Mouse (Mus musculus): Measurements from ENCODE around the gene Cnn3. TPM values are rescaled to one million over a fixed set of nuclear protein-coding genes. Genes with fewer than 3 reads are reported as not detected.

Cnn3 gene
- total RNA-seq, 2 experiments from 2014 or later, result 28.5 to 38.8 TPM

GRCm38 (mm10) chr3:121446454-121446853 lies 20.2 kb downstream of the Cnn3 start:
- ATAC-seq (replicated peaks; ENCODE audit: poor library complexity), result 0 out of 2 replicates have a peak, but pooled peaks have one; percentile 16

DNA sequence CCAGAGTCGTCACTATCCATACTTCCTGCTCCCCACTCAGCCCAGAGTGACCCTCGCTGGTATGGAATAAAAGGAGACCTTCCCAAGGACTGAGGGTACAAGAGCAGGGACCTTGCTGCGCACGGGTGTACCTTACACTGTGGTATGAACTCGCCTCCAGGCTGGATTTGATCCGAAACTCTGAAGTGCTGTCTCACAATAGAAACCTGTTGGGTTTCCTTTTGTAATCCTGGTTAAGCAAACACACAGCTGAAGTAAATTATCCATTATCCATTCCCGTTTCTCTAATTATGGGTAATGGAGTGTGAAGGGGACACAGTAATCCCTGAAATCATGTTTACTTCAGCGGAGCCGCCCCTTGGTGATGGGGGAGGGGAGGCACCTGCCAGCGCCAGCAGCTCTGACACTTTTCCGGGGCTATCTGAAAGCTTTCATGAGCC lies 21.8 kb downstream of the Cnn3 start:
- no peak for ATAC-seq (replicated peaks; ENCODE audit: poor library complexity)

DNA sequence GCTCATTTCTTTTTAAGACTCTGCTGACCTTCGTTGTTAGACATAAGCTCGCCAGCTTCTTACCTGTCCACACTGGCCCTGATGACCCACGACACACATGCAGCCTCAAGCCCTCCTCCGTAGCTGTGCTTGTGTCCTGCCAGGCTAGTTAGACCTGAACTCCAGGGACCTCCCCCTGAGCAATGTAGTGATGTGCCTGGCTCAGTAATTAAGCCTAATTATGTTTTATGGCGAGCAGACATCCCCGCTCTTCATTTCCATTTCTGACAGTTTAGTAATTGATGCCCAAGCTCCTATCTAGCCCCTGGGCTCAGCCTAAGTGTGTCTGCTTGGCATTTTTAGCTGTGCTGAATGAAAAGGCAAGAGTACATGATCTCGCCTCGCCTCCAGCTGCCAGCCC lies 22.3 kb downstream of the Cnn3 start:
- ATAC-seq (replicated peaks; ENCODE audit: poor library complexity), result no peak

DNA sequence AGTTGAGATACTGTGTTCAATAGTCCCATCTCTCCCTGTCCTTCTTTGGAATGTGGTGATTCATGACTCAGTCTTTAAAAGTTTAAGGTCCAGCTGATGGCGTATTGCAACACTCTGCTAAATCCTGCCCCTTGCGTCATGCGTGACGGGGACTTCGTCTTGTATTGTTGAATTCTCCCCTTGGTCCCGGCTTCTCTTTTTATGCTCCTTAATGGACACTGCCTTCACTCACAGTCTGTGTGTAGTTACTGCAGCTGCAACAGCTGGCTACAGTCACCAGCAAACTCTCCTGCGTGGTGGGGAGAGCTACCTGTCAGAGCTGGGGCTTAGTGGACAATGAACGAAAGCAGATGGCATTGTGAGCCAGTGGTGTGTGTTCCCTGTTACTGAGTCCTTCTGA lies 23.2 kb downstream of the Cnn3 start:
- peak; percentile 58 for ATAC-seq (replicated peaks; ENCODE audit: poor library complexity)

DNA sequence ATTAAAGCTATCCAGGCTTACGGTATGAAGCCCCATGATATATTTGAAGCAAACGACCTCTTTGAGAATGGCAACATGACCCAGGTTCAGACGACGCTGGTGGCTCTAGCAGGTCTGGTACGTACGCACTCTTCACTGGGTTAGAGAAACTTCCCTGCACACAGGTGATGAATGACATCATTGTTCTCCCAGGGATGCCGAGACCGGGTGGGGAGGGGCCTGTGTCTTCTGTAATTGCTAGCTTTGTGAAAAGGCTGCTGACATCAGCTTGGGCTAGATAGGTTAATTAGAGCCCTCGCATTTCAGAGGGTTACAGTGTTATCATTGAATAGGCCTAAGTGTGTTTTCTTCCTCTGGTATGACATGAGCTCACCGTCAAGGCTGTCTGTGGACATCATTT lies 25.1 kb downstream of the Cnn3 start:
- no peak for ATAC-seq (replicated peaks; ENCODE audit: poor library complexity)

DNA sequence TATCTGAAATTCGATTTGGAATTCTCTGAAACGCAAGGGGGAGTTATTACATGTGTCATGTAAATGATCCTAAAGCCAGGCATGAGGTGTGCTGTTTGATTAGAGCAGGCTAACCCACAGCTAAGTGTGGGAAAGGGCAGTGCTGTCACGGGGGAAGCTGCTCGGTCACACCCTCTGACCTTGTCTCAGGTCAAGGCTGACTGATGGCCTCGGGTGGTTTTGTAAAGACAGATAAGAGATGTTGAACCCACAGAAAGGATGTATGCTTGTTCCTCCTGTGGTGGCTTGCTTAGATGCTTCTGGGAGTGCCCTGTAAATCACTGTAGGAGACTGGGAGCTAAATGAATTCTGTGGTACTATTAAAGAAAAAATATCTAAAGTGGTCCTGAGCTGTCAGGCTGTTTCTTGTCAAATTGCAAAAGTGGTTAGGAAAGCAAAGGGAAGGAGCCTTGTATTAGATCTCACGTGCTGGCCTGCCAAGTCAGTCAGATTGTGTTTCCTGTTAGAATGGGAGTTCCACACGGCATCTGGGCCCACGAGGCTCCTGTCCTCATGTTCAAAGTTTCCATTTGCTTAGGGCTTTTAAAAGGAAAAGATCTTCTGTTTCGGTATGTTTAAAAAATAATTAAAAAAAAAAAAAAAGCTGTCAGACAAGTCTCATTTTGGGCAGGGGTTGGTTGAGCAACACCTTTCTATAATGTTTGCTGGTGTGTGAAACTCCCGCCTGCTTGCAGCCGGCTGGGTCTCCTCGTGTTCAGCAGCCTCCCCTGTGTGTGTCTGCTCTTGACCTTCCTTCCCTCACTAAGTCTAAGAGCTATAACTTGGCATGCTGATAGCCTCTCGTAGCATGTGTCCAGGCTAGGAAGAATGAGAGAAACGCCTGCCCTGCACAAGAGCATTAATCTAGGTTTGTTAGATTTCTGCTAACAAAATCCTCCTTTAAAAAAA lies 32.5 kb downstream of the Cnn3 start:
- 0 out of 2 replicates have a peak, but pooled peaks have one; percentile 12 for ATAC-seq (replicated peaks; ENCODE audit: poor library complexity)

GRCm38 (mm10) chr3:121460473-121461193 lies 34.3 kb downstream of the Cnn3 start:
- ATAC-seq (replicated peaks; ENCODE audit: poor library complexity), result peak; percentile 93

- no peak for ATAC-seq (replicated peaks; ENCODE audit: poor library complexity)
Measured at GRCm38 (mm10) chr3:121461477-121461876, 35.2 kb downstream of the Cnn3 start.

GRCm38 (mm10) chr3:121462782-121463181 lies 36.5 kb downstream of the Cnn3 start:
- no peak for ATAC-seq (replicated peaks; ENCODE audit: poor library complexity)

DNA sequence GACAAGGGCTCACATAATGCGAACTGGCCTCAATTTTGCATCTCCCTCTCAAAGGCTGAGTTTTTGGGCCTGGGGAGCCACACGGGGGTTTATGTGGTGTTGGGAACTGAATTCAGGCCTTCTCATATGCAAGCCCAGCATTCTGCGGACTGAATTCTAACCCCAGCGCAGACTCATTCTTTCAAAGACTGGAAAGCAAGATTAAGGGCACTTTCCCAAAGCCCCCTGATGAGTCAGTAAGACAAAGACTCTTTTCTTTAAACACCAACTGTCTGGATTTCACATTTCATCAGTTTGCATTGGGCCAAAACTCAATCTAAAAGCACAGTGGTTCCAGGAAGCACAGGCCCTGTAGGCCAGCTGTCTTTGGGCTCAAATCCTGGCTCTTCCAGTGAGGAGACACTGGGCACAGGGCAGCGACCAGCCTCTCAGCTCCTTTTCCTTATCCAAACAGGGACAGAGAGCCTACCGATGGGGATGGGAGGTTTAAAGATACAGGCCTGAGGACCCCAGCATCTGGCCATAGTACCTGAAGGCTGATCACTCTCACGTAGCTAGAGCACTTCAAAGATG lies 38.5 kb downstream of the Cnn3 start:
- no peak for ATAC-seq (replicated peaks; ENCODE audit: poor library complexity)

DNA sequence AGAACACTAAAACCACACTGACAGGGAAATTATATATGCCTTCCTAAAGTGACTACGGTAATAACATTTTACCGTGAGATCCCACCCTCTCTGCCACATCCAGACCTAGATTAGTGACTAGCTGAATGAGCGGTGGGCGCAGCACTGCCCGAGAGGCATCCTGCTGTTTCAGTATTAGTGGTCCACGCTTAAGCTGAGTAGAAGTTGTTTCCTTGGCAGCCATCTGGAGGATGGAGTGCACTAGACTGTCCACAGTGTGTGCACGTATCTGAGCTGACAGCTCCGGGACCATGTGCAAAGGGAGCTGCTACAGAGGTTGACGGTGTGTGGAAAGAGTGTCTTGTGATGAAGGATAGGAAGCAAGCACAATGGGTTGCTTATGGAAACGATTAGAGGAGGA lies 39.5 kb downstream of the Cnn3 start:
- ATAC-seq (replicated peaks; ENCODE audit: poor library complexity), result no peak

- ATAC-seq (replicated peaks; ENCODE audit: poor library complexity), result peak; percentile 74
Measured at GRCm38 (mm10) chr3:121467094-121467552, 40.8 kb downstream of the Cnn3 start.

GRCm38 (mm10) chr3:121468136-121468535 lies 41.8 kb downstream of the Cnn3 start:
- no peak for ATAC-seq (replicated peaks; ENCODE audit: poor library complexity)

- peak; percentile 21 for ATAC-seq (replicated peaks; ENCODE audit: poor library complexity)
Measured at GRCm38 (mm10) chr3:121469185-121469975, 43.1 kb downstream of the Cnn3 start.

- ATAC-seq (replicated peaks; ENCODE audit: poor library complexity), result no peak
Measured at GRCm38 (mm10) chr3:121471703-121472102, 45.4 kb downstream of the Cnn3 start.

DNA sequence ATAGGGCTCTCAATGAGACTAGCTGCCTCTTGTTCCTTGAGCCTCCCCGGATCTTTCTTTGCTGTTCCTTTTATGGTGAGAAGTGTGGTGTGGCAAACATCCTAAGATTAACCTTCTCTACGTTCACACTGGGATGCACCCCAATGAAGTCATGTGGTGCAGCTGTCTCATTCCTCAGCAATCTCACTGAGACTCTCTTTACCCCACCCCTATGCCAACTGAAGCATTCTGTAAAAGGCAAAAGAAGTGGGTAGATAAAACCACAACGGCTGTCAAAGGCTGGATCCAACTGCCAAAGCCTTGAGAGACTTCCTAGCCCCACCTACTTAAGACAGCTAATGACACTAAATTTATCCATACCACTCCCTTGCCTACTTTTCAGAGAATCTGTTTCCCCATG lies 48.4 kb downstream of the Cnn3 start:
- peak; percentile 87 for ATAC-seq (replicated peaks; ENCODE audit: poor library complexity)

DNA sequence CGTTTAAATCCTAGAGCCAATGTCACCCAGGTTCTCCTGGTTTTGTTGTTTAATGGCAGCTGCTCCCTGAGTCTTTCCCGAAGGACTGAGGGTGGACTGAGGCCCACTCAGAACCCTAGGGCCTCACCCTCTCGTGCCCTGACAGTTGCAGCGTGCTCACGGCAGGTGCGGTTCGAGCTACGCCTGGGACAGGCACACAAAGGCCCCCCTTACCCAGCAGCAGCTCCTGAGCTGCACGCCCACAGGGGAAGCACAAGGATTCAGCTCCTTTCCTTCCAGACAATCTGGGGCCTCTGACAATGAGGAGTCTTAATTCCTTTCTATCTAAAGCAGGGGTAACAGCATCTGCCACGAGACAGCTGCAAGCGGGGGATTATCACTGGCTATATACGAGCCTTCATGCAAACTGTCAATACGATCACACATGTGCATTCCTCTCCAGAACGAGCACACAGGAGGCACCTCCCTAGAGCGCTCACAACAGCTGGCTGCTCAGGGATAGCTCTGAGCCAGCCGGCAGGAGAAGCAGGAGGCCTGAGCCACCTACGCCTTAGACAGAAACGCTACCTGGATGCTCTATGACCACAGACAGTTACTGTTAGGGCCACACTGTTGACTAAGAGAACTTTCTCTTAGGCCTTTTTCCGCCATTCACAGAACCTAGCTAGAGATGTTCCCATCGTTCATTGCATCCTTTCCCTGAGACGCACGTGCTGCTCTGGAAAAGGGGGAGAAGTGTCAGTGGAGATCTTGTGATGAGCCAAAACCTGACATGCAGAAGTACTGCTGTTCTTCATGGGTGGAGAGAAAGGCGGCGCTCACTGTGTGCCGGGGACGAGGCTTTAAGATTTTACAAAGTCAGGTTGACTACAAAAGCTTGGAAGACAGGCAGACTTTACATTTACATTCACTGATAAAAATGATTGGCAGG lies 54.0 kb downstream of the Cnn3 start:
- ATAC-seq (replicated peaks; ENCODE audit: poor library complexity), result peak; percentile 53

- no peak for ATAC-seq (replicated peaks; ENCODE audit: poor library complexity)
Measured at GRCm38 (mm10) chr3:121480961-121481436, 54.7 kb downstream of the Cnn3 start.

DNA sequence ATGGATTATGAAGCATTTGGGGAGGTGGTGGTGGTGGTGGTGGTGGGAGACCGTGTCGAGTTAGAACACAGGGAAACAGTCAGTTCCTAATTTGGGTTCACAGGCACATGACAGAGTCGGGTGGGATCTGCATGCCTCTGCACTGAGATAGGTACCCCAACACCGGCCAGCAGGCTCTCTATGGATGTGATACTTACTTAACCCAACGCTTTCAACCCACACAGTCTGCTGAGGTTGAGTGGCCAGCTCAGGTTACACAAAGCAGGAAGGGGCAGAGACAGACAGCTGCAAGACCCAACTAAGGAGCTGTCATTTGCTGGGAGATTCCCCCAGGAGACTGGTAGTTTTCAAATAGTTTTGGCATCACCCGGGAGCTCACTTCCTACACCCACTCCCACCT lies 55.3 kb downstream of the Cnn3 start:
- no peak for ATAC-seq (replicated peaks; ENCODE audit: poor library complexity)

Data from megakaryocyte progenitor cell, adult 5-6 weeks (primary cell).